Mouse (Mus musculus): ENCODE results near the gene Cd164. TPM values are rescaled to one million over a fixed set of nuclear protein-coding genes. Genes with fewer than 3 reads are reported as not detected.

The Cd164 gene
- polyA plus RNA-seq, 3 experiments from 2014 or later, result 202 to 255 (median 243) TPM

DNA sequence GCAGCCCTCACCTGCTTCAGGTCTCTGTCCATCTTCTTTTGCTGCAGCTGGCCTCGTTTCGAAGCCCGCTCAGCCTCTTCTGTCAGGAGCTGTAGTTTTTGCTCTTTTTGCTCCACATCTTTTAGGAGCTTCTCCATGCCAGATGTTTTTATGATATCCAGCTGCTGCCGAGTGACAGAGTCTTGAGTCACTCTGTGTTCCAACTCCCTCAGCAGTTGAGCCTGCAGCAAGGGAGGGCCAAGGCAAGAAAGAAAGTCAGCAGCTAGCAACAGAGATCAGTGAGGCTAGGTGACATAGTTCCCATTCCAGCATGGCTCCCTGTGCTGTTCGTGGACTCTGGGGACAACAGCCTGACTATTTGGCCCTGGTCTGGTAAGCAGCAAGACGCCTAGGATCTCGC is 31.5 kb downstream of the Cd164 start:
- ATAC-seq, result no peak

DNA sequence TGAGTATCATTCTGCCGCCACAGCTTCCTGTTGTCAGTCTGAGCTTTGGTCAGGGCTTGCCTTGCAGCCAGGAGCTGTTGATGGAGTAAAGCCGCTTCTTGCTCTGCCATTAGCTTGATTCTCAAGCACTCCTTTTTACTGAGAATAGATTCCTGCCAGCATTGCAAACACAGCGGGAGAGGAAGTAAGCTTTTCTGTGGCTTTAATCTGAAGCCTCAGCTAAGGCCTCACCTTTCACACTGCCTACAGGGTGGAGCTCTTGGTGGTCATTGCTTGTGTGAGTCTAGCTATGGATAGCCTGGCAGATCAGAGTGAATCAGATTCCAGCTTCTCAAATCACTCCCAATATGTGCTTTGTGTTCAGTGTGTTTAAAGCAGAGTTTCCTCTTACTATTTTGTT is 33.1 kb downstream of the Cd164 start:
- ATAC-seq, result peak; percentile 38

DNA sequence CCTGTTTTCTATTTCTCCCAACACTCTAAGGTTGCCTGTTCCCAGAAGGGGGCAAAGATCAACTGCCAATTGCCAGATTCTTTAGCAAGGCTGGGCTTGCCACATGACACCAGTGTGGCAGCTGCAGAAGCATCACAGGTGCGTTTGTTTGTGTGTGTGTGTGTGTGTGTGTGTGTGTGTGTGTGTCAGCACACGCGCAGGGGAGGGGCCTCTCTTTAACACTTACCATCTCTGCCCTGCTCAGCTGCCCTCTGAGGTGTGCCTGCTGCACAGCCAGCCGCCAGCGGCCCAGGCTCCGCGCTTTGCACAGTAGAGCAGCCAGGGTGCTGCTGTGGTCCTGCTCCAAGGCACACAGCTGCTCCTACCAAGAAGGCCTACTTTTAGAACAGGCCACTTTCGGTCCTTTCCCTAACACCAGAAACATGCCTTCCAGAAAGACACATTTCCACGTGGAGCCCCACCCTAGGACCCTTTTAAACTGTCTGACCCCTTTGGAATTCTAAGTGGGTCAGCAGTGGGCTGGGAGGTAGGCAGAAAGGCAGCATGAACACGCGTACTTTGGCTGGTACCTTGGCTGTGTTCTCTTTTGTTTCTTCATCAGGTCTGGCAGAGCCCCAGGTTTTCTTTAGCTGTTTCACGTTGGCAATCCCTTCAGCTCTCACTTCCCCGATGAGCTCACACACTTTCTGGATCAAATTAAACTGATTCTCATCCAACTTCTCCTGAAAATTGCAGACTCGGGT is 33.8 kb downstream of the Cd164 start:
- no peak for ATAC-seq

DNA sequence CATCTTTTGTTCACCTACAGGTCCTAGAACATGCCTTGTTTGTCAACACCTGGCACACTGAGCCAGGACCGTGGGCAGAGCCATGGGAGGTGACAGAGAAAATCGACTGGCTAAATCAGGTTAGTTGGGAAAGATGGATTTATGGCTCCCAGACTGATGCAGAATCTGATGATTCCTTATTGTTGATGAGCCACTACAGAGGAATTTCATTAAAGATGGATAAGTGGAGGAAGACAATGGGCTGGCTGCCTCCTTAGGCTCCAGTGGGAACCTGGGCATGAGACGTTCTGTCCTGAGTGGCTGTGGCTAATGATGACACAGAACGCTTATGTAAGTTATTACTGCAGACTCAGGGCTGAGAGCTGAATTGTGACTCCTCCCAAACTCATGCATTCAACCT is 34.5 kb downstream of the Cd164 start:
- ATAC-seq, result no peak

DNA sequence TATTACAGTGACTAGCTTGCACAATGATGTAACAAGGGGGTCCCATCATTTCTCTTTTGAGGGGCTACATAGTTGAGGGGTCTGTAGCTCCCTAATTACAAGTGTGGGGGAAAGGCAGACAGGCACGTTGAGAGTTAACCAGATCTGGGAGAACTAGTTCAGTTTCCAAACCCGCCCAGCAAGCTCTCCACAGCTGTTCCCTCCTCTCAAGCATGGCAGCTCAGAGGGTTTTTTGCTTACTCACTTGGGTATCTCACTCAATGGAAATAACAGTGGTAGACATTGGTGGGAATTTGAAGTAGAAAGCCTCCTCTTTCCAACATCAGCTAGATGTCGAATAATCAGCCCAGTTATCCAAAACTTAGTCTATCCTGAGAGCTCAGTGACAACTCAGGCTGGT is 35.9 kb downstream of the Cd164 start:
- ATAC-seq, result no peak

DNA sequence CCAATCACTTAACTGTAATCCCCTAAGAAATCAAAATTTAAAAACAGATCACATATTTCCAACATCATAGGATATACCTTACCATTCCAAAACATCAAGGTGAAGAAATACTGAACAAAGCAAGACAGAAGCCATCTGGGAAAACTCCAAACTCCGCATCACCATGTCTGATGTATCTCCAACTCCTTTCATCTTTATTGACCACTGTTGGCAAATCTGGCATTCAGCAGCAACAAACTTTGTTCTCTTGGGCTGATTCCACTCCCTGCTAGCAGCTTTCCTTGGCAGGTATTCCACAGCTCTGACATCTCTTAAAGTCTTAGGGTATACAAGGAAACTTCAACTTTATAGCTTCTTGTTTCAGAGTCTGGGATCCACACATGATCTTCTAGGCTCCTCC is 39.2 kb downstream of the Cd164 start:
- no peak for ATAC-seq

DNA sequence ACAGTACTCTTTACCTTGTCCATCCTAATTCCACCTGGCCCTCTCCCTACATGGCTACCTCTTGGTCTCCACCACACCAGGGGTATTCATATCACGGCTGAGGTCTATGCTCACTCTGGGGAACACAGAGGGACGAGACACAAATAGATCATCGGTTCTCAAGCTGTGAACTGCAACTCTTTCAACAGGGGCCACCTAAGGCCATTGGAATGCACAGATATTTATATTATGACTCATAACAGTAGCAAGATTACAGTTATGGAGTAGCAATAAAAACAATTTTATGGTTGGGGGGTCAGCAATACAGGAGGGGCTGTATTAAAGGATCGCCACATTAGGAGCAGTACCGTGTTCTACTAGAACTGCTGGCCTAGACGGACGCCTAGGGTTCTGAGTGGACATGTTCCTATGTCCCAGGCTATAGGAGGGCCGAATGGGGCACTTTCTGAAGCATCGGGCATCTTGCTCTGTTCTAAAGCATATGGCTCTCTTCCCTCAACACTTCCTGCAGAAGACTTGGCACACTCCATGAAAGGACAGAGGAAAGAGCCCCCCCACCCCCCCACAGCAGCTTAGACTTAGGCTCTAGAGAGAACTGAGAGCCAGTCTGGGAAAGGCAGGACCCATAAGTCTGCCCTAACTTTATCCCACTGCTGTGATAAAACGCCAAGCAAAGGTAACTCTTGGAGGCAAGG is 42.6 kb downstream of the Cd164 start:
- ATAC-seq, result no peak

DNA sequence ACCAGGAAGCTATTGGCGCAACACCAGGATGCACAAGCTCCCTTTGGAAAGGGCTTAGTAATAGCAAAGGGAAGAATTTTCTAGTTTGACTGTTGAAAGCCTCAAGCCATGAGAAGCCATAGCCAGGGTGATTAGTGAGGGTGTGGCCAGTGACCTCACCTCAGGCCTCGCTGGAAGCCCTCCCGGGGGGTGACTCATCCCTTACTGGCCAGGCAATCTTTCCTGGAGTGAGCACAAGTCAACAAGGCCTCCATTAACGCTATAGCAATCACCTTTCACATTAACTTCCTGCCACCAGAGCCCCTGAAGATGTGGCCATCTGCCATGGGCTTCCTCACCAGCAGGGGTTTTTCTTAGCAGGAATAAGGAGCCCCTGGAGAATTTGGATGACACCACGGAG is 45.9 kb downstream of the Cd164 start:
- no peak for ATAC-seq

DNA sequence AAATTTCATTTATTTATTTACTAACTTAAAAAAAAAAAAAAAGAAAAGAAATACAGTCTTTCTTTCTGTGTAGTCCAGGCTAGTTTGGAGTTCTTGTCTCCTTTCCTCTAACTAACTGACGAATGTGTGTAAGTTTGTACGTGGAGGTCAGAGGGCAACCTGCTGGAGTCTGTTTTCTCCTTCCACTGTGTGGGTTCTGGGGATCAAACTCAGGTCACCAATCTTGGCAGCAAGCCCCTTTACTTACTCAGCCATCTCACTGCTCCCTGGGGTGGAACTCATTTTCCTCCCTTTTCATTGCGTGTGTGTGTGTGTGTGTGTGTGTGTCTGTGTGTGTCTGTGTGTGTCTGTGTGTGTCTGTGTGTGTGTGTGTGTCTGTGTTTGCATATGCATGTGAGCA is 49.1 kb downstream of the Cd164 start:
- ATAC-seq, result no peak

DNA sequence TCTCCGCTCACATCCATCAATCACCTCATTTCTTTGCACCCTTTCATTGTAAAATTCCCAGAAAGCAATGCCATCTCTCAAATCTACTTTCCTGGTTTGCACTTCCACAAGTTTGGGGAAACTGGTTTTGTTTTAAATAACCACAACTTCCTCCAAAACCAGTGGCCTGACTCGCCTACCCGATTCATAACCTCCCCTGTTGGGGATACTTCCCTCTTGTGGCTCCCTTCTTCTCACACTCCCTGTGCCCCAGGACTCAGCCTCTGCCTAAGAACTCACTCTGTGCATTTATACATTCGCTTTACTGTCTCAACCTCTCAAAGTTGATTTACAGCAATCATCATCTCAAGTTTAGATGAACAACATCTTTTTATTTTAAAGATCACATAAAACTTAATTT is 51.9 kb downstream of the Cd164 start:
- no peak for ATAC-seq

DNA sequence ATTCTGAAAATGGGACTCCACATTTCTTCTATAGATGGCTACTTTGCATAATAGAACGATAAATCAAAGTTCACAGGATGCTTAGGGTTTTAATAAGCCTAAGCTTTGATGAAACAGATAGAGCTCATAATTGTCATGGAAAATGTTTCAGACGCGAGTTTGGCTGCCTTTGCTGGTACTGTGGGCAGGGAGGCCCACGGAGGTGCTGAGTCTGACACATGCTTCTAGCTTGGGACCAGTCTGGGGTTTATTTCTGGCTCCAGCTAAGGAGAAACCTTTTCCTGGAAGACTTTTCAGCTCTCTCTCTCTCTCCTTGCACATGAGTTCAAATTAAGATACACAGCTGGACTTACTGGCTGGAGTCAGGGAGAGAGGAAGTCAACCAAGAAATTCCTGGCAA is 53.1 kb downstream of the Cd164 start:
- peak; percentile 83 for ATAC-seq

DNA sequence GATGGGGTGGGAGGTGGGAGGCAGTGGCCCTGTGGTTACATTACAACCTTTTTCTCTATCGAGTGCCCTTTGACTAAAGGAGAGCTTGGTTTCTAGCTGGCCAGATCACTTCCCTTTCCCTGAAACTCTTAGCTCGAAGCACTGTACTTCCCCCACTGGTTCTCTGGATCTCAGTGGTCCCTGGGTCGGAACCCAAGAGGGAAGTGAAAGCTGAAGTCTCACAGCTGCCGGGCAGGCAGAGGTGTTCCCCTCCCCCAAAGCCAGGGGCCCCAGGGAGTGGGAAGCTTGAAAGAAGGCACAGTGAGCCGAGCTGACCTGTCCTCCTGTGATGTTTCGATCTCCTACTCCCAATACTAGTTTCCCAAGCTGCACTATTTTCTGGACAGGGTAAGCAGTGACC is 54.0 kb downstream of the Cd164 start:
- ATAC-seq, result no peak

DNA sequence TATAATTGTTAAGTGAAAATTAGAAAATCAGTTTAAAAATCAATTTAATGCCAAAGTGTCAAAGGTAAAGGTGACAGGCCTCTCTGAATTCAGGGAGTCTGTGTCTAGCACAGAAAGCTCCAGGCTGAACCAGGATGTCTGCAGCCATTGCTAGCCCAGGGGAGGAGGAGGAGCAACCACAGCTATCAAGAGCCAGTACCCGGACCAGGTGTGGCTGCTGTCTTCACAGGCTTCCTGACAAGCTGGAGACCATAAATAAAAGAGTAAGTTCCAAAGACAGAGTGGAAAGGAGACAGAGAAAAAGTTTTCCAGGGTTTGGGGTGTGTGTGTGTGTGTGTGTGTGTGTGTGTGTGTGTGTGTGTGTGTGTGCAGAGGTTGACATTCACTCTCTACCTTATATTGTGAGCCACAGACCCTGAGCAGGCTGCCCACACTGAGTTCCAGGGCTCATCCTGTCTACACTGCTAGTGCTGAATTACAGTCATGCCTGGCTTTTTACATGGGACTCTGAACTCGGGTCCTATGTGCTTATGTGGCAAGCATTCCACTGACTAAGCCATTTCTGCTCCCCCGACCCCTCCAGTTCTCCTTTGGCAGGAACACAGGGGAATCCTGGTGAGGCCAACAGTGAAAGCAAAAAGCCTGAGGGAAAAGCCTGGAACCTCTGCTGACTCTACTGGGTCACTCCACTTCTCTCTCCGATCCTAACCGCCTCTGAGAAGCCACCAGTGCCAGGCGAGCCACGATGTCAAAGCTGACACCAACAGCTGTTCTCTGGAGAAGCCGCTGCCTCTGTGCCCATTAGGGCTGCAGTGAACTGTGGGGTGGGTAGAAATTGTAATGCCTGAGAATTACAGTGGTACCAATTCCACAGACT is 56.5 kb downstream of the Cd164 start:
- no peak for ATAC-seq

DNA sequence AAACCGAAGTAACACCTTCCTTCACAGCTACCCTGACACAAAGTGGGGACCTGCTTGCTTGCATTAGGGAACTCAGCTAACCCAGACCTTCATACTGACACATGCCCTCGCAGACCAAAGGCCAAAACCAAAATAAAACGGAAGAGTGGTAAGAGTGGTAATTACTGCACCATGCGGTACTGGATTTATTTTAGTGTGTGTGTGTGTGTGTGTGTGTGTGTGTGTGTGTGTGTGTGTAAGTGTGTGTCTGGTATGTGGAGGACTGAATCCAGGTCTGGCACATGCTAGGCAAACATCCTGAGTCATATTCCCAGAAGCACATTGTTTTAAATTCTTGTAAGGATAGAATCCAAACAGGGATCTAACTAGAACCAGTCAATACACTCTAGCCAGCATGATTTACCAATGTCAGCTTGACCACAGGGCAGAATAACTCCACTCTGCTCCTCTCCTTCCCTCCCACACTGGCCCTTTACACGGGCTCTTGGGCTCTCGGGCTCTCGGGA is 57.2 kb downstream of the Cd164 start:
- no peak for ATAC-seq

DNA sequence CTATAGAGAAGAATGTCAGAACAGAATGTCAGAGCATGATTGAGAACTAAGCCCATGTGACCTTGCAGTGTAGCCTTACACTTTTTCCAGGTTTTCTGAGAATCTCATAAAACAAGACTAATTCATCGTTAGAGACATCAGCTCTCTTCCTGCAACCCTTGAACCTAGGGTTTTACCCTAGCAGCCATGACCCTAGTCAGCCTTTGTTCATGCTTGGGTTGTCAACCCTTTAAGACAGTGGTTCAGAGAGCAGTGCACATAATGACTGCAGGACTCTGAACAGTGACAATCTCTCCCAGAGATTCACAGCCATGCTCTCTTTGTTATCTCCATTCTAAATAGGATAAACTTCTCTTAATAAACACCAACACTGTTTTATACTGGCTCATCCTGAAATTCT is 59.3 kb downstream of the Cd164 start:
- no peak for ATAC-seq

DNA sequence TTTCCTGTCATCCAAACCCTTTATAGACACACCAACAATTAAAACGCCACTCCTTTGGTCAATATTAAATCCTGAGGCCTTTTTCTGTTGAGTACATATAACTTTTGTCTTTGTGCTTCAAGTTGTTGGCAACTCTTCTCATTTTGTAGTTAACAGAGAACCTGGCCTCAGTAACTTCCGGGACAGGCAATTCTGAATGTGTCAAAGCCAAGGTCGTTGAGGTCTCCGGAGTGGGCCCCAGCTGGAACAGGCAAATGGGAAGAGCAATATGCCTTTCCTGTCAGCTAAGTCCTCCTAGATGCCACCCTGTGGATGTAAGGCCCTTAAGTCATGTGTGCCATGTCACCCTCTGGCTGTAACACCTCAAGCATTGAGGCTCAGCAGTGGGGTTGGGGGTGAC is 61.2 kb downstream of the Cd164 start:
- ATAC-seq, result no peak

Other genes with a start within 250 kb of the Cd164 start
- 10 to 100 TPM in 2 of 3 experiments, 1 to 10 TPM in 1; 8.1 to 12.7 (median 10.9) TPM for gene Fig4, start 216.2 kb upstream of the Cd164 start, polyA plus RNA-seq (2017; shearing (Covaris generic))
- under 1 TPM in 2 of 3 experiments, not detected in 1; 0.06 to 0.07 TPM for gene Ak9, start 215.4 kb upstream of the Cd164 start, polyA plus RNA-seq (2017; shearing (Covaris generic))
- gene Zbtb24, start 69.0 kb upstream of the Cd164 start, polyA plus RNA-seq (2017; shearing (Covaris generic)), result 10 to 100 TPM; 21.3 to 33.2 (median 29.7) TPM
- 100 to 1,000 TPM in 2 of 3 experiments, 10 to 100 TPM in 1; 84.9 to 115 (median 101) TPM for gene Mical1, start 43.1 kb upstream of the Cd164 start, polyA plus RNA-seq (2017; shearing (Covaris generic))
- 10 to 100 TPM; 19.3 to 29.5 (median 27.7) TPM for gene Smpd2, start 29.0 kb upstream of the Cd164 start, polyA plus RNA-seq (2017; shearing (Covaris generic))
- not detected for gene Ppil6, start 29.0 kb upstream of the Cd164 start, polyA plus RNA-seq (2017; shearing (Covaris generic))
- gene Ccdc162, start 197.2 kb downstream of the Cd164 start, polyA plus RNA-seq (2017; shearing (Covaris generic)), result 1 to 10 TPM in 2 of 3 experiments, under 1 TPM in 1; 0.19 to 1.6 (median 1.3) TPM